13 mouse cellular contexts compared by ENCODE assay signal in genomic region chr2:52386037-52386436, GRCm38 (mm10). TPM values are rescaled to one million over a fixed set of nuclear protein-coding genes. Genes with fewer than 3 reads are reported as not detected.
DNase-seq lines count a peak whose midpoint lies in the region; ATAC-seq and TF ChIP-seq lines count a peak whose summit lies in the region.
"Had no signal": no experiment of that assay in that cellular context is flagged by ENCODE, and none has a peak within 500 bp of the region (broad histone marks: within the 10 kb centered on the region; RNA-seq: fewer than 3 reads in every experiment).

No protein-coding gene starts in this region.

- no peaks in the 10 kb centered on the region for H3K27me3 ChIP-seq in heart, embryonic 11.5 days (ENCODE audit: control insufficient read depth, insufficient read depth, low read length)
- H3K27me3 ChIP-seq in lung, embryonic 16.5 days (ENCODE audit: control insufficient read depth, insufficient read depth, low read depth, low read length): no peaks in the 10 kb centered on the region
- H3K27me3 ChIP-seq: limb, embryonic 15.5 days; midbrain, embryonic 13.5 days; neural tube, embryonic 15.5 days had no signal

- H3K36me3 ChIP-seq in heart, embryonic 11.5 days (ENCODE audit: control insufficient read depth, insufficient read depth, low read length): no peaks in the 10 kb centered on the region
- H3K36me3 ChIP-seq in lung, embryonic 16.5 days (ENCODE audit: control insufficient read depth, insufficient read depth, low read length): no peaks in the 10 kb centered on the region
- H3K36me3 ChIP-seq: limb, embryonic 15.5 days; midbrain, embryonic 13.5 days; neural tube, embryonic 15.5 days had no signal

- DNase-seq in gastrocnemius, adult 2 months: peak; percentile 62
- no peak for DNase-seq in gastrocnemius, postnatal 10 days
- DNase-seq in ZHBTc4 (ENCODE audit: low read depth, low spot score): peak; percentile 29
- DNase-seq in spleen, postnatal 36 days (ENCODE audit: low spot score in 2 of 2): no peak
- no peak for DNase-seq in frontal cortex, postnatal 36 days (ENCODE audit: low spot score in 2 of 2)
- DNase-seq: B cell, adult 2 months; layer of hippocampus, adult 9-11 months had no signal

- intact Hi-C loops in gastrocnemius, adult 2 months (cut with DNase I): no loop called here

- H3K9ac ChIP-seq in heart, embryonic 11.5 days (ENCODE audit: low read depth, low read length): no peak overlapping the region
- no peak overlapping the region for H3K9ac ChIP-seq in lung, embryonic 16.5 days (ENCODE audit: low read length)
- H3K9ac ChIP-seq: limb, embryonic 15.5 days; midbrain, embryonic 13.5 days; neural tube, embryonic 15.5 days had no signal

- H3K4me2 ChIP-seq in heart, embryonic 11.5 days: 0 out of 2 replicates have a peak overlapping the region, but pooled peaks have one; percentile 15
- peak overlapping the region; percentile 21; the same call in 1 of the 2 replicates for H3K4me2 ChIP-seq in lung, embryonic 16.5 days (ENCODE audit: low read depth, low read length)
- H3K4me2 ChIP-seq: limb, embryonic 15.5 days; midbrain, embryonic 13.5 days; neural tube, embryonic 15.5 days had no signal

- TF ChIP-seq CTCF in gastrocnemius, adult 2 months (IDR thresholded peaks at IDR 0.05): no peak

- peak overlapping the region; percentile 86 for H3K27ac ChIP-seq in gastrocnemius, adult 2 months
- H3K27ac ChIP-seq in heart, embryonic 11.5 days (ENCODE audit: low read depth, low read length): no peak overlapping the region; the same call in 1 of the 2 replicates
- H3K27ac ChIP-seq in lung, embryonic 16.5 days (ENCODE audit: low read length): peak overlapping the region; percentile 48
- H3K27ac ChIP-seq: limb, embryonic 15.5 days; midbrain, embryonic 13.5 days; neural tube, embryonic 15.5 days had no signal

- no peaks in the 10 kb centered on the region for H3K9me3 ChIP-seq in heart, embryonic 11.5 days (replicated peaks; ENCODE audit: control insufficient read depth, low read length)
- H3K9me3 ChIP-seq in lung, embryonic 16.5 days (ENCODE audit: control insufficient read depth, low read length): no peaks in the 10 kb centered on the region
- H3K9me3 ChIP-seq: limb, embryonic 15.5 days; midbrain, embryonic 13.5 days; neural tube, embryonic 15.5 days had no signal

- no peak for ATAC-seq in heart, embryonic 11.5 days (replicated peaks; ENCODE audit: insufficient number of reproducible peaks, low FRiP score, low TSS enrichment)
- peak; percentile 78 for ATAC-seq in lung, embryonic 16.5 days (ENCODE audit: low read depth)
- ATAC-seq in megakaryocyte-erythroid progenitor cell, adult 5-6 weeks (replicated peaks; ENCODE audit: low FRiP score, low TSS enrichment, poor library complexity, severe bottlenecking): no peak
- ATAC-seq: midbrain, embryonic 13.5 days had no signal

- 41% methylated on average over 7 of the region's 7 CpGs for WGBS in heart, embryonic 11.5 days (ENCODE audit: insufficient replicate concordance)
- WGBS in lung, embryonic 16.5 days: 24% methylated on average over 7 of the region's 7 CpGs

- H3K4me3 ChIP-seq in gastrocnemius, adult 2 months: peak overlapping the region; percentile 57
- H3K4me3 ChIP-seq in heart, embryonic 11.5 days (ENCODE audit: low read depth, low read length): no peak overlapping the region
- no peak overlapping the region for H3K4me3 ChIP-seq in lung, embryonic 16.5 days (ENCODE audit: low read length)
- H3K4me3 ChIP-seq: limb, embryonic 15.5 days; midbrain, embryonic 13.5 days; neural tube, embryonic 15.5 days had no signal

- H3K4me1 ChIP-seq in heart, embryonic 11.5 days (ENCODE audit: control insufficient read depth, insufficient read depth, low read length): peaks cover 10% of the 10 kb centered on the region
- H3K4me1 ChIP-seq in lung, embryonic 16.5 days (replicated peaks; ENCODE audit: control insufficient read depth, insufficient read depth, low read length): peaks cover 6% of the 10 kb centered on the region
- H3K4me1 ChIP-seq: limb, embryonic 15.5 days; midbrain, embryonic 13.5 days; neural tube, embryonic 15.5 days had no signal

RNA-seq across cellular contexts. Expression of gene Neb, which starts 7.8 kb away (rescaled TPM):
- 1,000 to 10,000 TPM; 5,559 to 6,662 TPM for total RNA-seq in gastrocnemius, adult 2 months (2021)
- 1,000 to 10,000 TPM; 3,675 to 3,755 TPM for total RNA-seq in gastrocnemius, postnatal 10 days (2021)
- polyA plus RNA-seq in heart, embryonic 11.5 days (2014; fragmentation: Nextera tagmentation; extraction: Ambion mirVana): 1.8 and 3.2 TPM in 2 replicates
- 5.8 and 16.8 TPM in 2 replicates for polyA plus RNA-seq in lung, embryonic 16.5 days (2015; fragmentation: Nextera tagmentation; extraction: Ambion mirVana)
- total RNA-seq in megakaryocyte-erythroid progenitor cell, adult 5-6 weeks (2014; fragmentation: Nextera tagmentation): 1.2 TPM in 1 of 2 replicates, not detected in the other
- 0.05 and 0.19 TPM in 2 replicates for total RNA-seq in megakaryocyte-erythroid progenitor cell, adult 5-6 weeks (2017)

RNA-seq across cellular contexts. Expression of gene Arl5a, which starts 38.7 kb away (rescaled TPM):
- 10 to 100 TPM; 29.9 to 38.6 TPM for total RNA-seq in gastrocnemius, adult 2 months (2021)
- total RNA-seq in gastrocnemius, postnatal 10 days (2021): 10 to 100 TPM; 36.5 to 39.7 TPM
- polyA plus RNA-seq in heart, embryonic 11.5 days (2014; fragmentation: Nextera tagmentation; extraction: Ambion mirVana): 74.4 and 95.6 TPM in 2 replicates
- 27.5 and 36.5 TPM in 2 replicates for polyA plus RNA-seq in lung, embryonic 16.5 days (2015; fragmentation: Nextera tagmentation; extraction: Ambion mirVana)
- 23.3 and 35.2 TPM in 2 replicates for total RNA-seq in megakaryocyte-erythroid progenitor cell, adult 5-6 weeks (2014; fragmentation: Nextera tagmentation)
- 38.5 and 40.3 TPM in 2 replicates for total RNA-seq in megakaryocyte-erythroid progenitor cell, adult 5-6 weeks (2017)

Comparison
In these comparisons a context has a peak if more than half of its experiments do, and no peak if none do; other contexts are left out.
1. DNase-seq: peak in gastrocnemius, adult 2 months (single experiment) and ZHBTc4 (single experiment); none in gastrocnemius, postnatal 10 days (single experiment), spleen, postnatal 36 days (0 of 2) and frontal cortex, postnatal 36 days (0 of 2).
2. RNA of gene Neb, which starts 7.8 kb away (total RNA-seq): 5,559 to 6,662 TPM in gastrocnemius, adult 2 months and 3,675 to 3,755 TPM in gastrocnemius, postnatal 10 days; 0.05 to 1.2 TPM in megakaryocyte-erythroid progenitor cell, adult 5-6 weeks; every median in the first group is over 1,000 times any median in the second.